Mouse (Mus musculus) CD4-positive, CD25-positive, alpha-beta regulatory T cell, adult 9 weeks (primary cell): ENCODE measurements around the gene Shpk. TPM values are rescaled to one million over a fixed set of nuclear protein-coding genes. Genes with fewer than 3 reads are reported as not detected.

ENCODE experiments used
- polyA plus RNA-seq: library from polyadenylated mRNA; unstranded; fragments of 100-300 nt; shearing (Covaris generic); gene quantifications from one replicate; pipeline ENCODE4 v1.2.1, GENCODE M21; 2017

Shpk gene
- polyA plus RNA-seq, result 11.7 TPM

DNA sequence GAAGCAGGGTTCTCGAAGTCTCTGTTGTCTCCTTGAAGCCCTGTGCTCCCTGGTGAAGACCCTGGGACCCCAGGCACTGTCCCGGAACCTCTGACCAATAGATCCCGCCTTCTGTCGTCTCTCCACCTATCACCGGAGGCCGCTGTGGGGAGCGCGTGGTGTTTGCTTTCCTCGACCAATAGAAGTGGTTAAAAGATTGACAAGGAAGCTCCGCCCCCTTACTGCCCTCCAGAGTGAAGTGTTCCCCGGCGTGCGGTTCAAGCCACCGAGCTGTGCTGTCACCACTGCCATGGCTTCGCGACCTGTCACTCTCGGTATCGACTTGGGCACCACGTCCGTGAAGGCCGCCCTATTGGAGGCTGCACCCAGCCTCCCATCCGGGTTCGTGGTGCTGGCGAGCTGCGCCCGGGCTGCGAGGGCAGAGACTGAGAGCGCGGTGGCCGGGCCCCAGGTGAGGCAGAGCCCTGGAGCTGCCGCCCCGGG lies at the start of gene Shpk:
Gene Shpk (plus strand): TSS at position 231 of the 483 bp plus-strand sequence.

DNA sequence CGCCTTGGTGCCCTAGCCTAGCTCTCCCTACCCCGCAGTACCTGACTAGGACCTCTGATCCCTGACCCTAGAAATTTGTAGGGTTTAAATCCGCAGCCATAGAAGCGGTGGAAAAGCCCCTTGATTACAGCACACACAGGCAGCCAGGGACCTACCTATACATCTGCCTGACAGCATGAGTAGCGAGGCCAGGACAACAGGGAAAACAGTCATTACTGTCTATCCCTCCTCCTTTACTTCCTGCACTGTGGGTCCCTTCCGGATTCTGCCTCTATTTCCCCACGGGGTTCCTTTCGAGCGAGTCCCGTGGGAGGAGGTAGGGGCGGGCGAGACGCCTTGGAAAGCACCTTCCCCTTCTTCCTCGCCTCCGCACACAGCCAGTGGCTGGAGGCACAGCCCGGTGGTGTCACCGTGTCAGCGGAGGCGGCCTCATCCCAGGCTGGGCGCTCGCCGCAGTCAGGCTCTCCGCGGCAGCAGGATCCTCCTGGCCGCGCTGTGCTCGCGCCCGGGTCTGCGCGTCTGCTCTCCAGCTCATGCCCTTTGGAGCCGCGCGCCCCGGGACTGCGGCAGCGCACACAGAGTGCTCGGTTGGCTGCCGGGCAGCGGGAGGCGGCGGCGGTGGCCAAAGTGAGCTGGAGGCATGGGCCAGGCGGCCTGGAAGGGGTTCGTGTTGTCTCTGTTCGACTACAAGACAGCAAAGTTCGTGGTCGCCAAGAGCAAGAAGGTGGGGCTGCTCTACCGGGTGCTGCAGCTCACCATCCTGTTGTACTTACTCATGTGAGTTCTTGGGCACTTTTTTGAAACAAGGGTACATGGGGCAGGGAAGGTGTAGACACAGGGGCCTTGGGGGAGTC lies 39.1 kb upstream of the Shpk start, which contains the start of gene P2rx5:
Gene P2rx5 (plus strand): TSS at position 465 of the 854 bp plus-strand sequence.

DNA sequence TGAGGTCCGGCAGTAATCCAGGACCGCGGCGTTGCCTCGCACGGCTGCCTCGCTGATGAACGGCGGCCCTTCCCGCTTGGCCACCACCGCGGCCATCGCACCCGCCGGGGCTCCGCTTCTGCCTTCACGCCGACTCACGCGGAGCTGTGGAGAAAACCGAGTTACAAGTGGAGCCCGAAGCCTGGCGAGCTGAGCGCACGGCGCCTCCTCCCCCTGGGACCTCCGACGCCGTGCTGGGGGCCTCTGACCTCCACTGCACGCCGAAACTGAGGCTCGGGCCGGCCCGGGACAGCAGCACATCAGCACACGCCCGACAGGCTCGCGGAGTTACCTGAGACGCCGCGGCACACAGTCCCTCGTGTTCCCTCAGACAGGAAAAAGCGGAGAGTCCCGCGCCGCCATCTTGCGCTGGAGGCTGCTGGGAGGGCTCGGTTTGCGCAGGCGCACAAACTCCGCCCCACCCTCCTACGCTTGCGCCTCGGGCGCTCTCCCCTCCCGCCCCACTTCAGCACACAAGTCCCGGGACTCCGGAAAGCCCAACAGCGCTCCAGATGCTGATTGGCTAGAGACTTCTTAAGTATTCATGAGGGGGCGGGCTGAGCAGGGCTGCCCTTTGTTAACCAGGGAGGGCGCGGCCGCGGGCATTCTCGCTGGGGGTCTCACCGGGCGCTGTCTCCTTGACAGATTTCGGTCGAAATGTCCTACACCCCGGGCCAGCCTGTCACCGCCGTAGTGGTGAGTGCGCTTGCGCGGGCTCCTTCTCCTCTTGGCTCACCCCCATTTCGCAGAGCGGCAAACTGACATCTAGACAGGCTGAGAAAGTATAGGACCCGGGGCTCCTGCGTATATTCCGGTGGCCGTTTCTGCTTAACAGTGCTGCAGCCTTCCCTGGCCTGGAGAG lies 22.4 kb upstream of the Shpk start, which contains the start of the genes Emc6 and Tax1bp3:
Gene Emc6 (minus strand): TSS at position 430 of the 901 bp plus-strand sequence.
Gene Tax1bp3 (plus strand): TSS at position 476 of the 901 bp plus-strand sequence.

DNA sequence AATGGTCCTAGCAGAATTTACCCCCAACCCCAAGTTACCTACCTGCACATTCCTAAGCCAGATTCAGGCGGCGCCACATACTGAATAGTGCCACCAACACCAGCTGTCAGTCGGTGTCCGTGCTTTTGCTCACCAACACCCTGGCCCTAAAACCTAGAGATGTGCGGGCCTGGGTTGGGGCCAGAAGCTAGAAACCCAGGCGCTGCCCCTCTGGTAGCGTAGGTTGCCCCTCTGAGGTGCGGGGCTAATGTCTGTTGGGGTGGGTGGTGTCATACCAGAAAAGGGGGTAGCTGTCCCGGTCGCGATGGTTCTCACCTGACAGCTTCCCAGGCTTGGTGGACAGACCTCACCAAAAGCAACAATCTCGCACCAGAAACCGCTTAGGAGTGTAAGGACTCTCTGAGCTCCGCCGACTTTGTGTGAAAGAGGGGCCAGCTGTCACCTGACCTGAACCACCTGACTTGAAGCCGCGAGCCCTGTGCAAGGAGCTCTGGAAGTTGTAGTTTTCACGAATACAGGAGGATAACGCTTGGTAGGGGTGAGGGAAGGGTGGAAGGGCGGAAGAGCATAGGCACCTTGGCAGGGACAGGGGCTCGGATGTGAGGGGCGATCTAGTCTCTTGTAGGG lies 544 bp upstream of the Shpk start, which contains the start of gene Ctns:
Gene Ctns (minus strand): TSS at position 440 of the 627 bp plus-strand sequence.

DNA sequence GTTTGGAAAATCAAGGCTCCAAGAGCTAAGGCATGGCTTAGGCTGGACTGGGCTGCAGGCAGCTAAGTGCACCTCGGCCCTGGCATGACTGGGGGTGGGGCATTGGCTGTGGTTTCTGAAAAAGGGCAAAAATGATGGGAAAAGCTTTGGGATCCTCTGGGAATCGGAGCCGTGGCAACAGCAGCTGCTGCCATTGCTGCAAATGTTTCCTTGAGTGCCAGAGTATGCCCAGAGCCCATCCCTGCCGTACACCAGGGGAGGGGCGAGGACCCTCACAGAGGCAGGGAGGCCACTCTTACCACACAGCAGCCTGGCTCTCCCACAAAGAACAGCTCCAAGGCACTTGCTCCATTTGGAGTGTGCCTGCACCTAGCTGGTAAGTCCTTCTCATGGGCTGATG lies 34.7 kb downstream of the Shpk start, which contains the start of gene Trpv1:
Gene Trpv1 (plus strand): TSS at position 301 of the 400 bp plus-strand sequence.

DNA sequence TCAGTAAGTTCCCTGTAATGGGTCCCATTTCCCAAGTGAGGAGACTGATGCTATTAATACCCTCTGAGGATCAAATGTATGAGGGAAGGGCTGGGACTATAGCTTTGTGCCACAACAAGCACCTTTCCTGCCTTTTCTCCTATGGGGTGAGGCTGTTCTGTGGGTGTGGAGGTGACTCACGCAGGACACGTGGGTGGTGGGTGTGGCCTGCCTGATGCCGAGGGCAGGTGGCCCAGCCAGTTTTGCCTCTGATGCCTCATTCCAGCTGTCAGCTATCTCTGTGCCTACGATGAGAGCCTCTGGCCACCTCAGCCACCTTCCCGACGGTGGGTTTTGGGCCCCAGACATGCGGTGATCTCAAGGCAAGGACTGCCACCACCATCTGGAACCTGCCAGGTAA lies 68.0 kb downstream of the Shpk start, which contains the start of gene Trpv3:
Gene Trpv3 (plus strand): TSS at position 122 of the 400 bp plus-strand sequence.

Other genes starting within 250 kb of the Shpk start
- 182 TPM for gene Atp2a3, start 238.3 kb upstream of the Shpk start, polyA plus RNA-seq
- gene P2rx1, start 200.4 kb upstream of the Shpk start, polyA plus RNA-seq, result not detected
- 9.6 TPM for gene Camkk1, start 180.5 kb upstream of the Shpk start, polyA plus RNA-seq
- gene Ncbp3, start 151.7 kb upstream of the Shpk start, polyA plus RNA-seq, result 12.7 TPM
- gene Itgae, start 108.9 kb upstream of the Shpk start, polyA plus RNA-seq, result 46.7 TPM
- 5.8 TPM for gene Haspin, start 61.2 kb upstream of the Shpk start, polyA plus RNA-seq
- not detected for gene P2rx5, start 39.0 kb upstream of the Shpk start, polyA plus RNA-seq
- 38.2 TPM for gene Emc6, start 22.4 kb upstream of the Shpk start, polyA plus RNA-seq
- gene Tax1bp3, start 22.4 kb upstream of the Shpk start, polyA plus RNA-seq, result 33.1 TPM
- 17.8 TPM for gene Ctns, start 418 bp upstream of the Shpk start, polyA plus RNA-seq
- not detected for gene Trpv1, start 34.8 kb downstream of the Shpk start, polyA plus RNA-seq
- gene Trpv3, start 67.9 kb downstream of the Shpk start, polyA plus RNA-seq, result not detected
- gene Aspa, start 130.1 kb downstream of the Shpk start, polyA plus RNA-seq, result not detected
- not detected for gene Gm49340, start 130.3 kb downstream of the Shpk start, polyA plus RNA-seq
- not detected for gene Spata22, start 130.3 kb downstream of the Shpk start, polyA plus RNA-seq
- not detected for gene Olfr20, start 151.3 kb downstream of the Shpk start, polyA plus RNA-seq
- gene Olfr376, start 171.8 kb downstream of the Shpk start, polyA plus RNA-seq, result 0.29 TPM
- gene Olfr1, start 200.2 kb downstream of the Shpk start, polyA plus RNA-seq, result not detected
- gene Olfr378, start 229.0 kb downstream of the Shpk start, polyA plus RNA-seq, result not detected